Mouse (Mus musculus): ENCODE results near the gene Polr2i. TPM values are rescaled to one million over a fixed set of nuclear protein-coding genes. Genes with fewer than 3 reads are reported as not detected.
"Not testable (repeated sequence)": the region's sequence is repeated elsewhere in the genome, so short reads cannot be mapped to it uniquely, and the experiment has no call there.

The Polr2i gene
- polyA plus RNA-seq, 1 experiment from 2014 or later: 256 TPM

GRCm38 (mm10) chr7:30200200-30200599, 31.5 kb upstream of the Polr2i start:
- H3K9ac ChIP-seq (ENCODE audit: low read length): no peak overlapping the region
- no peak overlapping the region for H3K27ac ChIP-seq (ENCODE audit: low read depth, low read length)
- no peaks in the 10 kb centered on the region for H3K9me3 ChIP-seq (replicated peaks; ENCODE audit: control insufficient read depth, low read length)
- no peak overlapping the region for H3K4me2 ChIP-seq (ENCODE audit: low read length)
- no peak for ATAC-seq
- H3K27me3 ChIP-seq (replicated peaks; ENCODE audit: control insufficient read depth, insufficient read depth, low read length): no peaks in the 10 kb centered on the region
- H3K36me3 ChIP-seq (ENCODE audit: control insufficient read depth, insufficient read depth, low read length): no peaks in the 10 kb centered on the region
- 83% methylated on average over 5 of the region's 5 CpGs for WGBS
- no peak overlapping the region for H3K4me3 ChIP-seq (ENCODE audit: low read depth, low read length)
- no peak for DNase-seq (ENCODE audit: low spot score)
- no peaks in the 10 kb centered on the region for H3K4me1 ChIP-seq (ENCODE audit: control insufficient read depth, insufficient read depth, low read length)

- H3K4me3 ChIP-seq (ENCODE audit: low read depth, low read length); DNase-seq (ENCODE audit: low spot score); H3K4me2 ChIP-seq (ENCODE audit: low read length); H3K36me3 ChIP-seq (ENCODE audit: control insufficient read depth, insufficient read depth, low read length); ATAC-seq; H3K9me3 ChIP-seq (replicated peaks; ENCODE audit: control insufficient read depth, low read length); H3K27ac ChIP-seq (ENCODE audit: low read depth, low read length); H3K27me3 ChIP-seq (replicated peaks; ENCODE audit: control insufficient read depth, insufficient read depth, low read length); H3K9ac ChIP-seq (ENCODE audit: low read length); H3K4me1 ChIP-seq (ENCODE audit: control insufficient read depth, insufficient read depth, low read length): not testable (repeated sequence)
- 89% methylated on average over 5 of the region's 5 CpGs for WGBS
Observed at GRCm38 (mm10) chr7:30200661-30201060, 31.1 kb upstream of the Polr2i start.

GRCm38 (mm10) chr7:30202895-30203690, 28.7 kb upstream of the Polr2i start:
- DNase-seq (ENCODE audit: low spot score): no peak
- Histone ChIP-seq H3K27ac (ENCODE audit: low read depth, low read length) (no peak overlapping the region), H3K9ac (ENCODE audit: low read length) (no peak overlapping the region), H3K27me3 (replicated peaks; ENCODE audit: control insufficient read depth, insufficient read depth, low read length) (no peaks in the 10 kb centered on the region), H3K4me2 (ENCODE audit: low read length) (no peak overlapping the region), H3K36me3 (ENCODE audit: control insufficient read depth, insufficient read depth, low read length) (no peaks in the 10 kb centered on the region), H3K4me3 (ENCODE audit: low read depth, low read length) (no peak overlapping the region), H3K9me3 (replicated peaks; ENCODE audit: control insufficient read depth, low read length) (no peaks in the 10 kb centered on the region), H3K4me1 (ENCODE audit: control insufficient read depth, insufficient read depth, low read length) (no peaks in the 10 kb centered on the region)
- no peak for ATAC-seq
- WGBS: 87% methylated on average over 11 of the region's 11 CpGs

GRCm38 (mm10) chr7:30204380-30204779, 27.4 kb upstream of the Polr2i start:
- no peak overlapping the region for H3K4me3 ChIP-seq (ENCODE audit: low read depth, low read length)
- no peaks in the 10 kb centered on the region for H3K4me1 ChIP-seq (ENCODE audit: control insufficient read depth, insufficient read depth, low read length)

GRCm38 (mm10) chr7:30205383-30205782, 26.4 kb upstream of the Polr2i start:
- no peak overlapping the region for H3K4me3 ChIP-seq (ENCODE audit: low read depth, low read length)
- H3K9ac ChIP-seq (ENCODE audit: low read length): no peak overlapping the region
- 0% methylated on average over 2 of the region's 2 CpGs for WGBS
- H3K9me3 ChIP-seq (replicated peaks; ENCODE audit: control insufficient read depth, low read length): no peaks in the 10 kb centered on the region
- H3K27me3 ChIP-seq (replicated peaks; ENCODE audit: control insufficient read depth, insufficient read depth, low read length): no peaks in the 10 kb centered on the region
- no peak overlapping the region for H3K27ac ChIP-seq (ENCODE audit: low read depth, low read length)
- DNase-seq (ENCODE audit: low spot score) (peak; percentile 74), ATAC-seq (no peak)
- no peak overlapping the region for H3K4me2 ChIP-seq (ENCODE audit: low read length)
- H3K4me1 ChIP-seq (ENCODE audit: control insufficient read depth, insufficient read depth, low read length): no peaks in the 10 kb centered on the region
- H3K36me3 ChIP-seq (ENCODE audit: control insufficient read depth, insufficient read depth, low read length): no peaks in the 10 kb centered on the region

More at GRCm38 (mm10) chr7:30204380-30204779, 27.4 kb upstream of the Polr2i start:
- H3K9me3 ChIP-seq (replicated peaks; ENCODE audit: control insufficient read depth, low read length): no peaks in the 10 kb centered on the region
- ATAC-seq: no peak
- no peak overlapping the region for H3K4me2 ChIP-seq (ENCODE audit: low read length)
- no peaks in the 10 kb centered on the region for H3K36me3 ChIP-seq (ENCODE audit: control insufficient read depth, insufficient read depth, low read length)
- H3K27ac ChIP-seq (ENCODE audit: low read depth, low read length): no peak overlapping the region
- no peak for DNase-seq (ENCODE audit: low spot score)
- H3K27me3 ChIP-seq (replicated peaks; ENCODE audit: control insufficient read depth, insufficient read depth, low read length): no peaks in the 10 kb centered on the region
- H3K9ac ChIP-seq (ENCODE audit: low read length): no peak overlapping the region
- 28% methylated on average over 8 of the region's 8 CpGs for WGBS

- 62% methylated on average over 5 of the region's 5 CpGs for WGBS
- H3K9me3 ChIP-seq (replicated peaks; ENCODE audit: control insufficient read depth, low read length); H3K9ac ChIP-seq (ENCODE audit: low read length); H3K36me3 ChIP-seq (ENCODE audit: control insufficient read depth, insufficient read depth, low read length); H3K27me3 ChIP-seq (replicated peaks; ENCODE audit: control insufficient read depth, insufficient read depth, low read length); DNase-seq (ENCODE audit: low spot score); H3K27ac ChIP-seq (ENCODE audit: low read depth, low read length); ATAC-seq; H3K4me3 ChIP-seq (ENCODE audit: low read depth, low read length); H3K4me1 ChIP-seq (ENCODE audit: control insufficient read depth, insufficient read depth, low read length); H3K4me2 ChIP-seq (ENCODE audit: low read length): not testable (repeated sequence)
Observed at GRCm38 (mm10) chr7:30206364-30206763, 25.4 kb upstream of the Polr2i start.

- 14% methylated on average over 4 of the region's 4 CpGs for WGBS
- Histone ChIP-seq H3K9ac (ENCODE audit: low read length) (no peak overlapping the region), H3K4me1 (ENCODE audit: control insufficient read depth, insufficient read depth, low read length) (no peaks in the 10 kb centered on the region), H3K4me3 (ENCODE audit: low read depth, low read length) (no peak overlapping the region), H3K27me3 (replicated peaks; ENCODE audit: control insufficient read depth, insufficient read depth, low read length) (no peaks in the 10 kb centered on the region), H3K9me3 (replicated peaks; ENCODE audit: control insufficient read depth, low read length) (no peaks in the 10 kb centered on the region), H3K4me2 (ENCODE audit: low read length) (no peak overlapping the region), H3K27ac (ENCODE audit: low read depth, low read length) (no peak overlapping the region), H3K36me3 (ENCODE audit: control insufficient read depth, insufficient read depth, low read length) (no peaks in the 10 kb centered on the region)
- no peak for DNase-seq (ENCODE audit: low spot score)
- no peak for ATAC-seq
Observed at GRCm38 (mm10) chr7:30211025-30211424, 20.7 kb upstream of the Polr2i start.

GRCm38 (mm10) chr7:30213881-30214280, 17.9 kb upstream of the Polr2i start:
- H3K9ac ChIP-seq (ENCODE audit: low read length): no peak overlapping the region
- no peaks in the 10 kb centered on the region for H3K36me3 ChIP-seq (ENCODE audit: control insufficient read depth, insufficient read depth, low read length)
- no peaks in the 10 kb centered on the region for H3K9me3 ChIP-seq (replicated peaks; ENCODE audit: control insufficient read depth, low read length)
- no peak overlapping the region for H3K27ac ChIP-seq (ENCODE audit: low read depth, low read length)
- DNase-seq (ENCODE audit: low spot score) (no peak), ATAC-seq (no peak)
- H3K4me1 ChIP-seq (ENCODE audit: control insufficient read depth, insufficient read depth, low read length): no peaks in the 10 kb centered on the region
- H3K4me2 ChIP-seq (ENCODE audit: low read length): no peak overlapping the region
- H3K4me3 ChIP-seq (ENCODE audit: low read depth, low read length): no peak overlapping the region
- no peaks in the 10 kb centered on the region for H3K27me3 ChIP-seq (replicated peaks; ENCODE audit: control insufficient read depth, insufficient read depth, low read length)
- 96% methylated on average over 3 of the region's 3 CpGs for WGBS

- no peak overlapping the region for H3K27ac ChIP-seq (ENCODE audit: low read depth, low read length)
- ATAC-seq (no peak), DNase-seq (ENCODE audit: low spot score) (no peak)
- H3K4me1 ChIP-seq (ENCODE audit: control insufficient read depth, insufficient read depth, low read length): peaks cover 7% of the 10 kb centered on the region; the same call in 1 of the 2 replicates
- H3K36me3 ChIP-seq (ENCODE audit: control insufficient read depth, insufficient read depth, low read length): no peaks in the 10 kb centered on the region
- H3K4me2 ChIP-seq (ENCODE audit: low read length): no peak overlapping the region
- H3K9ac ChIP-seq (ENCODE audit: low read length): no peak overlapping the region
- 88% methylated on average over 3 of the region's 3 CpGs for WGBS
- no peak overlapping the region for H3K4me3 ChIP-seq (ENCODE audit: low read depth, low read length)
- H3K9me3 ChIP-seq (replicated peaks; ENCODE audit: control insufficient read depth, low read length): no peaks in the 10 kb centered on the region
- no peaks in the 10 kb centered on the region for H3K27me3 ChIP-seq (replicated peaks; ENCODE audit: control insufficient read depth, insufficient read depth, low read length)
Observed at GRCm38 (mm10) chr7:30215875-30216274, 15.9 kb upstream of the Polr2i start.

Measured in forebrain, embryonic 14.5 days (tissue).